In genomic region chr10:75316908-75317761, GRCm38 (mm10) we compare ENCODE assay signal across 8 mouse cellular contexts. TPM values are rescaled to one million over a fixed set of nuclear protein-coding genes. Genes with fewer than 3 reads are reported as not detected.
DNase-seq lines count a peak whose midpoint lies in the region; ATAC-seq lines count a peak whose summit lies in the region.

No protein-coding gene starts in this region.

- 1% methylated on average over 76 of the region's 81 CpGs for WGBS in embryonic facial prominence, embryonic 11.5 days
- WGBS in heart, embryonic 12.5 days = under 1% methylated on average over 81 of the region's 81 CpGs
- 1% methylated on average over 81 of the region's 81 CpGs for WGBS in kidney, embryonic 16.5 days

- peak overlapping the region; percentile 48 for H3K9ac ChIP-seq in embryonic facial prominence, embryonic 11.5 days (replicated peaks; ENCODE audit: low read length)
- H3K9ac ChIP-seq in heart, embryonic 12.5 days = peak overlapping the region; percentile 69
- H3K9ac ChIP-seq in kidney, embryonic 16.5 days (replicated peaks; ENCODE audit: low read length) = peak overlapping the region; percentile 72

- H3K4me3 ChIP-seq in embryonic facial prominence, embryonic 11.5 days (ENCODE audit: low read depth, low read length) = peak overlapping the region; percentile 40
- peak overlapping the region; percentile 58 for H3K4me3 ChIP-seq in heart, embryonic 12.5 days
- H3K4me3 ChIP-seq in kidney, embryonic 16.5 days (ENCODE audit: low read length) = peak overlapping the region; percentile 60

- DNase-seq in B cell, adult 2 months = peak; percentile 84 to 86
- peak; percentile 68 for DNase-seq in T-cell, adult 2 months (ENCODE audit: low spot score)
- DNase-seq in embryonic facial prominence, embryonic 11.5 days (ENCODE audit: low spot score) = peak; percentile 77
- DNase-seq in lung, postnatal 10 days = peak; percentile 84
- peak; percentile 58 for DNase-seq in ovary, postnatal 14 days (ENCODE audit: low spot score)
- peak; percentile 87 for DNase-seq in thymus, postnatal 25 days

- H3K4me1 ChIP-seq in embryonic facial prominence, embryonic 11.5 days (ENCODE audit: control insufficient read depth, insufficient read depth, low read length) = no peaks in the 10 kb centered on the region
- peaks cover 38% of the 10 kb centered on the region for H3K4me1 ChIP-seq in heart, embryonic 12.5 days (replicated peaks)
- H3K4me1 ChIP-seq in kidney, embryonic 16.5 days (ENCODE audit: insufficient read depth, low read length) = peaks cover 31% of the 10 kb centered on the region

- 0 out of 2 replicates have a peak, but pooled peaks have one; percentile 15 for ATAC-seq in embryonic facial prominence, embryonic 11.5 days (replicated peaks; ENCODE audit: insufficient number of reproducible peaks, low FRiP score, low TSS enrichment, low read depth)
- ATAC-seq in heart, embryonic 12.5 days (ENCODE audit: insufficient number of reproducible peaks, low FRiP score) = peak; percentile 59
- peak; percentile 63 for ATAC-seq in kidney, embryonic 16.5 days (ENCODE audit: low FRiP score, low TSS enrichment)

- peaks cover 27% of the 10 kb centered on the region for H3K27me3 ChIP-seq in embryonic facial prominence, embryonic 11.5 days (ENCODE audit: control insufficient read depth, insufficient read depth, low read length)
- peaks cover 27% of the 10 kb centered on the region for H3K27me3 ChIP-seq in heart, embryonic 12.5 days (replicated peaks)
- peaks cover 14% of the 10 kb centered on the region for H3K27me3 ChIP-seq in kidney, embryonic 16.5 days (ENCODE audit: insufficient read depth, low read length)

- H3K36me3 ChIP-seq in embryonic facial prominence, embryonic 11.5 days (replicated peaks; ENCODE audit: control insufficient read depth, insufficient read depth, low read depth, low read length) = no peaks in the 10 kb centered on the region
- peaks cover 7% of the 10 kb centered on the region; the same call in 1 of the 2 replicates for H3K36me3 ChIP-seq in heart, embryonic 12.5 days
- H3K36me3 ChIP-seq in kidney, embryonic 16.5 days (ENCODE audit: insufficient read depth, low read length) = no peaks in the 10 kb centered on the region; the same call in 1 of the 2 replicates

- H3K27ac ChIP-seq in embryonic facial prominence, embryonic 11.5 days (replicated peaks; ENCODE audit: low read depth, low read length) = no peak overlapping the region
- peak overlapping the region; percentile 12; the same call in 1 of the 2 replicates for H3K27ac ChIP-seq in heart, embryonic 12.5 days (ENCODE audit: poor library complexity, severe bottlenecking)
- peak overlapping the region; percentile 49 for H3K27ac ChIP-seq in kidney, embryonic 16.5 days (ENCODE audit: low read length)

- no peaks in the 10 kb centered on the region for H3K9me3 ChIP-seq in embryonic facial prominence, embryonic 11.5 days (replicated peaks; ENCODE audit: control insufficient read depth, low read length)
- H3K9me3 ChIP-seq in heart, embryonic 12.5 days (replicated peaks) = no peaks in the 10 kb centered on the region
- H3K9me3 ChIP-seq in kidney, embryonic 16.5 days (ENCODE audit: low read length) = no peaks in the 10 kb centered on the region

- H3K4me2 ChIP-seq in embryonic facial prominence, embryonic 11.5 days (ENCODE audit: low read depth, low read length) = peak overlapping the region; percentile 57
- H3K4me2 ChIP-seq in heart, embryonic 12.5 days = peak overlapping the region; percentile 76
- peak overlapping the region; percentile 75 for H3K4me2 ChIP-seq in kidney, embryonic 16.5 days (replicated peaks; ENCODE audit: low read depth, low read length)

RNA-seq across cellular contexts. Expression of gene Adora2a, which starts 0.5 kb away (rescaled TPM):
- polyA plus RNA-seq in embryonic facial prominence, embryonic 11.5 days (2014; fragmentation: Nextera tagmentation; extraction: Ambion mirVana) = 3.8 and 7.4 TPM in 2 replicates
- 3.1 and 3.7 TPM in 2 replicates for polyA plus RNA-seq in heart, embryonic 12.5 days (2016; fragmentation: Nextera tagmentation; extraction: Ambion mirVana)
- 6.4 and 6.5 TPM in 2 replicates for polyA plus RNA-seq in kidney, embryonic 16.5 days (2015; fragmentation: Nextera tagmentation; extraction: Ambion mirVana)
